Mouse (Mus musculus): Measurements from ENCODE around the gene Cit.

The Cit gene

GRCm38 (mm10) chr5:116009884-116010627 is 165.0 kb downstream of the Cit start:
- no peak for DNase-seq (ENCODE audit: low spot score in 2 of 2)

DNA sequence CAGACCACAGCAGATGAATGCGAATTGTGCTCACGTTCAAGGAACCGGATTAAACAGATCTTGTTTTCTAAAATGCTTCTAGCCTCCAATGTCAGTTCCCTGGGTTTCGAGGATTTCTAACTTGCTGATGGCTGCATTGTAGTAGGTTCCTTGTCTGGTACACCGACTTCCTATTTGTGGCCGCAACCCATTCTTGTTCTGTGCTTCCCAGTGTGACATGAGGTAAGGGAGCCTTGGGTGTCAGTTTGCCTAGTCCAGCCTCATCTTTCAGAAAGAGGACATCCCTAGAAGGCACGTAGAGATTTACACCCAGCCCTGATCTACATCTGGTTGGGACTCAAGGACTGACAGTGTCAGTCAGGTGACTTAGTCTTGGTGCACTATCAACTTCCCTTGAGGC is 166.6 kb downstream of the Cit start:
- DNase-seq (ENCODE audit: low spot score in 2 of 2), result no peak

- no peak for DNase-seq (ENCODE audit: low spot score in 2 of 2)
Measured at GRCm38 (mm10) chr5:116012503-116012902, 167.4 kb downstream of the Cit start.

DNA sequence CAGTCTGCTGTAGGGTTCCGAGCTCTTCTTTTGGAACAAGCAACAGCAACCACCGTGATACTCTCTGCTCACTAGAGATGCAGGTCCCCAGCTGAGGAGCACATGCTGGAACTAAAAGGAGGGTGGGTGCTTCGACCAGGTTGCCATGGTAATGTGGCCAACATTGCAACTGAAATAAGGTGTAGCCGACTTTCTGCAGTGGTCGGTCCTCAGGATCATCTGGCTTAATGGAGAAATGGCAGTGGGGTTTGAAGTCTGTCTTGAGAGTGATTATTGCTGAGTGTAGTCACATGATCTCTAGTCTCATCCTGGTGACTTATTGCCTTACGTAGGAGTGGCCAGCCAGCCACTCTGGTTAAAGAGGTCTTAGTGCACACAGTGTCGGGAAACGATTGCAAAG is 168.7 kb downstream of the Cit start:
- DNase-seq (ENCODE audit: low spot score in 2 of 2), result no peak

DNA sequence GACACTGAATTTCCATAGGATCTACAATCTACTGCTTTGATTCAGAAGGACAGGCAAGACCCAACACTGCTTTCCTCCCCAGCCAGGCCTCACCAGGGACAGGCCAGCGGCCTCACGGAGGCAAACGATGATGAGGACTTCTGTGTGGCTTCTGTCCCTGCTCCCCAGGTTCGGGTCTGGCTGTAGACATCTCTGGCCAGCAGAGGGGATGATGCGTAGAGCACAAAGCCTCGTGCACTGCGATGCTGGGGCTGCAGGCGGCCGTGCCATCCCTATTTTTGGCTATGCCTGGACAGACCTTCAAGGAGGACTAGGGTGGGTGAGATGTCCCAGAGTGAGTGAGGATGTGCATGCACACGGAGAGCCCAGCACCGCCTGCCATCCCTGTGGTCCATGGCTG is 169.2 kb downstream of the Cit start:
- DNase-seq (ENCODE audit: low spot score in 2 of 2), result peak in 1 of 2 experiments; percentile 59

GRCm38 (mm10) chr5:116016542-116016941 is 171.5 kb downstream of the Cit start:
- DNase-seq (ENCODE audit: low spot score in 2 of 2), result no peak

DNA sequence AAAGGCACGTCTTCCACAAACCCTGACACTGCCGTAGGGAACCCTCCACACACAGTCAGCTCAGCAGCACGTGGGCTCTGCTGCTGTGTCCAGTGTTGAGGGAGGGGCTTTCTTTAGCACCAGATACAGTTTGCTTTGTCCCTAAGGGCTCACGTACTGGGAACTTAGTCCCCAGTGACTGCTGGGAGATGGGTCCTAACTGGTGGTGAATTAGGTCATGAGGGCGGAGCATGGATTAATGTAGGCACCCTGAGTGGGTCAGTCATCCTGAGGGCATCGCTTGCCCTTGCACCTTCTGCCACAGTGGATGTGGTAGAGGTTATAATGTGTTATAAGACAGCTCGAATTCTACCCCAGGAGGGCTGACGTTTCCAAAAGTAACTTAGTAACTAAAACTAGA is 172.3 kb downstream of the Cit start:
- DNase-seq (ENCODE audit: low spot score in 2 of 2), result no peak

GRCm38 (mm10) chr5:116018196-116018595 is 173.1 kb downstream of the Cit start:
- no peak for DNase-seq (ENCODE audit: low spot score in 2 of 2)

DNA sequence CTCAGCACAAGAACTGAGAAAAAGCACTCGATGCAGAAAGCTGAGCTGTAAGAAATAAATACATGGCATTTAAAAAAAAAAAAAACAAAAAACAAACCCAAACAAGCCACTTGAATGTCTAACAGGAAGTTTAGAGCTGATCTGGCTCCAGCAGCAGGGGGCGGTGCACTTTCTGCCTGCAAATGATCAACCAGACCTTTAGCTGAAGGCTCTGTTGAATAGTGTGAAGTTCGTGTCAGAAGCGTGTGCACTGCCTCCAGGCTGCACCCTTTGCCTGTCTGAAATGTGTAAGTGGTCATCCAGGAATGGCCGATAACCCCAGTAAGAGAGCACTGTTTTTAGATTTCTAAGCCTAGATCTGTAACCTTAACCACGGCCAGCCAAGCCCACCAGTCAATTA is 173.7 kb downstream of the Cit start:
- no peak for DNase-seq (ENCODE audit: low spot score in 2 of 2)

DNA sequence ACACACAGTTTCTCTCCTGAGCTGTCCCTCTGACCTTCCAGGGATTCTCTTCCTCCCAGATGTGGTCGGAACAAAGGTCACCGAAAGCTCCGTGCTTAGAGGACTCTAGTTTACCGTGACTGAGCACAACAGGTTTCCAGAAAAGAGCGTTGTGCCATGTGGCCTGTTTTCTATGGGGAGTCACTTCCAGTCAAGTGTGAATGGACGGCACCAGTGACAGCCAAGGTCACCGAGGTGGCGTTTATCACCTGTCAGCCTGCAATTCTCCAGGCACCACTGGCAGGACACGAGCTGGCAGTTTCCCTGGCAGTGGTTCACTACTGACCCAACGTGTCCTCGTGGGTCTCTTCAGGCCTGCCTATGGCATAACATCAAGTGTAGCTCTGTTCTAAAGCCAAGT is 174.3 kb downstream of the Cit start:
- no peak for DNase-seq (ENCODE audit: low spot score in 2 of 2)

DNA sequence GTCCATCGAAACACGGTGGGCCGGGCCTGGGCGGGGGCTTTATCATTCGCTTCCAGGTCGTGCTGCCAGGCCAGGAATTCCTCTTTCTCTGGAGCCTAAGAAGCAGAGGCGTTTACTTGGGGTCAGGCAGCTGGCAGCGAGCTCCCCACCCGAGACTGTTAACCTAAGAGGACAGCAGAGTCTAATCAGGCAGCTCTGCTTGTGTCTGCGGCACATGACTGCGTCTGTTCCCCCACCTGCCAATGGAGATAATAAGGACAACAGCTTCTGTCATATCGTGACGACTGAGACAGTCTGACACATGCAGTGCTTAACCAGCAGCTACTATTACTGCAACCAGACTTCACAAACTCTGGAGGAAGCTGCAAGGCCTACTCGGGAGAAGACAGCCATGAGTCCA is 176.5 kb downstream of the Cit start:
- peak; percentile 68 to 76 for DNase-seq (ENCODE audit: low spot score in 2 of 2)

DNA sequence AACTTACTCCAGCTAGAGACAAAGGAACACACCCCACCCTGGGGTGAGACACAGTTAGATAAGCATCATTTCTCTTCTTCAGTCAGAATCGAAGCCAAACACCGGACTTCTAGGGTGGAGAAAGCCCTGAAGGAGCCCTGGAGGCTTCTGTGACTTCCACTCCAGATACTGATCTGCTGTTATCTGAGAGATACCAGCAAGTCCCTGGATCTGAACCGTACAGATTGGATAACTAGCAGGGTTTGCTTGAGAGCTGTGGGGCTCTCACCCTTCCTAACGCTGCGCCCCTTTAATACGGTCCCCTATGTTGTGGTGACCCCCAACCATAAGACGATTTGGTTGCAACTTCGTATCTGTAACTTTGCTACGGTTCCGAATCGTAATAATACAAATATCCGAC is 177.1 kb downstream of the Cit start:
- DNase-seq (ENCODE audit: low spot score in 2 of 2), result peak in 1 of 2 experiments; percentile 59

DNA sequence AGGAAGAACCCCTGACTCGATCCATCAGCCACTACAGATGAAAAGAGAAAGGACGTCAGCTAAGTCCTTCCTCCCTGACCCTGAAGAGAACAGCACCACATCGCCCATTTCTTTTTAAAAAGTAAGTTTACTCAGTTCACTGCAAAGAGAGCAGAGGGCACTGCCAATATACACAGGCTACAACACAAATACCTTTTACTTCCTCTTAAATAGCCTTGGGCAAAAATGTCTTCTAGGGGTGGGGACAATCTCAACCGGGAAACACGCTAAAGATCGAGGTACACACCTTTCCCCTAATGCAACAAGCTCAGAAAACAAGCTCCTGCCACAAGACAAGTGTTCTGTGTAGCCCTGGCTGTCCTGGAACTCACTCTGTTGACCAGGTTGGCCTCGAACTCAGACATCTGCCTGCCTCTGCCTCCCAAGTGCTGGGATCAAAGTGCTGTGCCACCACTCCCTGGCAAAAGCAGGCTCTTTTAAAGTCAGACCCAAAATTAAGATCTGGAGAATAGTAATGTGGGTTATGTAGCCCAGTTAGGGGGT is 177.7 kb downstream of the Cit start:
- peak; percentile 22 to 70 for DNase-seq (ENCODE audit: low spot score in 2 of 2)

GRCm38 (mm10) chr5:116023251-116023661 is 178.2 kb downstream of the Cit start:
- DNase-seq (ENCODE audit: low spot score in 2 of 2), result peak; percentile 34 to 74

DNA sequence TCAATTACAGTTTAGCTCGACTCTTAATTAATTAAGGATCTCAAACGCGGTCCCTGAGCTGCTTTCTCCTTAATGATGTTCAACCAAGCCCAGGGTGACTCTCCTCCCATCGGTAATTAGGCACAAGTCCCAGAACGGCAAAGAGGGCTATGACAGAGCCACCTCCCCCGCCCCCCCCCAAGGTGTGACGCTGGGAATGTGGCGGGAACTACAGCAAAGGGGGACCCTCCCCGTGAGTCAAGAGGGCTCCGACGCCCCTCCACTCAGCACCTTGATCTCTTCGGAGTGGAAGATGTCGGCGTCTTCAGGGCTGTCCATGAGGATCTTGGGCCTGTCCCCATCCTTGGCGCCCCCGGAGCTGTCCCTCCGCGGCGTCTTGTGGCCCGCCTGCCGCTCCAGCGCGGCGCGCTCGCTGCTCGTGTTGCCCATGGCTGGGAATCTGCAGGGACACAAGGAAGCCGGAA is 178.8 kb downstream of the Cit start:
- no peak for DNase-seq (ENCODE audit: low spot score in 2 of 2)

DNA sequence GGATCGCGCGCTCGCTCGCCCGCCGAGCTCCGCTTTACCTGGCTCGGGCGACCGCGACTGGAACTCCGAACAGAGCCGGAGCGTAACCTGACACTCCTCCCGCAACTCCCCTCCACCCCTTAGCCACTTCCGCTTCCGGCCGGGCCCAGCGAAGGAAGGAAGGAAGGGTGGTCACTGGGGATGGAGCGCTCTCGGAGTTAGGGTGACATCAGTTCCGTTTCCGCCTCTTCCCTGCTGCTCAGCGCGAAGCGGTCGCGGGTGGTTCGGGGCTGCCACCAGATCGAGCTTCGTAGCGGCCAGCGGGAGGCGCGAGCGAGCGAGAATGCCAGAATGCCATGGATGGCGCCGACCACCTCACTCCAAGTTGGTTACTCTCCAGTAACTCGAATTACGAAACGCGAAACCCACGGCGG is 179.3 kb downstream of the Cit start, which contains the start of gene Prkab1:
Gene Prkab1 (minus strand): TSS at position 182 of the 413 bp plus-strand sequence.
- peak; percentile 91 to 95 for DNase-seq (ENCODE audit: low spot score in 2 of 2)

- no peak for DNase-seq (ENCODE audit: low spot score in 2 of 2)
Measured at GRCm38 (mm10) chr5:116026107-116026506, 181.0 kb downstream of the Cit start.

GRCm38 (mm10) chr5:116026561-116026960 is 181.5 kb downstream of the Cit start:
- DNase-seq (ENCODE audit: low spot score in 2 of 2), result peak; percentile 72 to 77

DNA sequence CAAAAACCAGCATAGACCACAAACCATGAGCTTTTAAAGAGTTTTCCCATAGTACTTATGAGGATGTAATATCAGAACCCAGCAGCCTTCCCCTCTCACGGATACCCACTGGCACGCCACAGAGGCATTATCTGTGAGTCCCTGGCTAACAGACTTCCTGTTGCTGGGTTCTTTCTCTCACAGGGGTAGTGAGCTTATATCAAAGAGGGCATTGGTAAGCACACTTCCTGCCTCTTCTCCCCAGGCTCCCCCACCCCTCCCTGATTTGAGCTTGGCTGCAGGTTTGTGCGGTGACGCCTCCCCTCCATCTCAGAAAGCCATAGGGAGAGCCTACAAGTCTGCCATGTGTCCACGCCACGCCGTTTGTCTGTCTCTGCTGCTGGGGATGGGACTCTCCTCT is 184.0 kb downstream of the Cit start:
- DNase-seq (ENCODE audit: low spot score in 2 of 2), result peak; percentile 33 to 63

DNA sequence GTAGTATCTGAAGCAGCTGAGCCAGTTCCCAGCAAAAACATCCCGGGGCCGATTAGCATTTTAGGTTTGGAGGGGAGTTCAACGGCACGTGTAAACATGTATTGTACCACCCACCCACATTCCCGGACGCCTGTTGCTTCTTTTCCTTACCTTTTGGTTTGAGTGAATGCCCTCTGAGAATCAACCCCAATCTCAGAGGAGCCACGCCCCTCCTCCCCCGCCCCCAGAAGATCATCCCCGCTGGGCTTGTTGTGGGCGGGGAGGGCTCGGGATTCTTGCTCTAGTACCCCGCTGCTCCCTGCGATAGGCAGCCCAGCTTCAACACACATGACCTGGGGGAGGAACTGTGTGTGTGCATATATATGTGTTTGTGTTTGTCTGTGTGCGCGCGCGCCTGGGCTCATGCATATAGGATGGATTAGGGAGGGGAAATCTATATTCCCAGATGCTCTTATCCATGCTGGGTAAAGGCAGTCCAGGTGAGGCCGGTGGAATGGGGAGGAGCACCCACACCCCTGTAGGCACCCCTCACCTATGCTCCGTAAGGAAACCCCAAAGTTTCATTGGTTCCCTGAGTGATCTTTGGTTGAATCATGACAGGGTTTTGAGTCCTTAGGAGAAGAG is 185.6 kb downstream of the Cit start:
- peak; percentile 12 to 58 for DNase-seq (ENCODE audit: low spot score in 2 of 2)

DNA sequence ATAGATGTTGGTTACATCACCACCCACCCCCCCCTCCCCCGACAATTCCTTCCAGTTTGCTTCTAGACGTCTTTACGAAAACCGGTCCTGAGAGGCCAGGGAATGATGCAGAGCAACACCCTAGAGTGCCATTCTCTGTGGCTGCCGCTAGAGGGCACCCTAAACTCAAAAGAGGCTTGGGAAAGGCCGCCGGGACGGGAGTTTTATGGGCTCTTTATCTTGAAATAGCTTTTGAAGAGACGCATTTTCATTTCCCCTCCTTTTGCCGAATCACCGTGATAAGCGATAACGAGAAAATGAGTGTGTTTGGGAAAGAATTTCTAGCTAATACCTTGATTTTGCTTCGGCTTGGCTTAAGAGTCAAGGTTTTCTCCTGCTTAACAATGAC is 186.1 kb downstream of the Cit start:
- peak; percentile 76 to 91 for DNase-seq (ENCODE audit: low spot score in 2 of 2)

- no peak for DNase-seq (ENCODE audit: low spot score in 2 of 2)
Measured at GRCm38 (mm10) chr5:116036465-116036864, 191.4 kb downstream of the Cit start.

GRCm38 (mm10) chr5:116037731-116038130 is 192.7 kb downstream of the Cit start:
- DNase-seq (ENCODE audit: low spot score in 2 of 2), result no peak

All from spleen, postnatal 4 days (tissue).